Mouse (Mus musculus) hindbrain, embryonic 16.5 days (tissue): ENCODE measurements at regions not wholly inside any gene's neighbourhood (a gene's known extent, or its start where the extent isn't known, plus 50 kb on each side); places are given as distances from the start of the nearest gene placed in this dataset.

ENCODE experiments used
- ATAC-seq: fragments of 200-750 bp; cut with Nextera tagmentation; 2 replicates; pipeline ENCODE4 v1.8.0; 2017; ENCODE audit warnings: moderate TSS enrichment, moderate library complexity
- H3K27ac ChIP-seq: fragments of 300-500 bp; sonication (generic); 2 replicates; pipeline ENCODE4 v1.5.1; 2014; ENCODE audit warnings: low read depth, mild to moderate bottlenecking, control low read depth, low read length, moderate library complexity
- H3K27me3 ChIP-seq: fragments of 300-500 bp; sonication (generic); replicated peaks from 2 replicates; pipeline ENCODE4 v1.6.1; 2014; ENCODE audit warnings: low read length; ENCODE audit not compliant: control insufficient read depth, insufficient read depth
- H3K36me3 ChIP-seq: fragments of 300-500 bp; sonication (generic); 2 replicates; pipeline ENCODE4 v1.6.1; 2014; ENCODE audit warnings: mild to moderate bottlenecking, low read length, moderate library complexity, mixed read lengths; ENCODE audit not compliant: control insufficient read depth, insufficient read depth
- H3K4me1 ChIP-seq: fragments of 300-500 bp; sonication (generic); 2 replicates; pipeline ENCODE4 v1.6.1; 2014; ENCODE audit warnings: low read depth, low read length; ENCODE audit not compliant: control insufficient read depth, insufficient read depth
- H3K4me2 ChIP-seq: fragments of 300-500 bp; sonication (generic); 2 replicates; pipeline ENCODE4 v1.6.1; 2014; ENCODE audit warnings: mild to moderate bottlenecking, low read length, control low read depth, moderate library complexity
- H3K4me3 ChIP-seq: fragments of 300-500 bp; sonication (generic); 2 replicates; pipeline ENCODE4 v1.5.1; 2014; ENCODE audit warnings: mild to moderate bottlenecking, low read length, control low read depth, moderate library complexity
- H3K9ac ChIP-seq: fragments of 300-500 bp; sonication (generic); 2 replicates; pipeline ENCODE4 v1.6.1; 2014; ENCODE audit warnings: low read depth, mild to moderate bottlenecking, control low read depth, low read length, moderate library complexity
- H3K9me3 ChIP-seq: fragments of 300-500 bp; sonication (generic); 2 replicates; pipeline ENCODE4 v1.6.1; 2014; ENCODE audit warnings: mild to moderate bottlenecking, low read length, moderate library complexity; ENCODE audit not compliant: control insufficient read depth
- WGBS: fragments of 180-500 bp; shearing (Covaris S2); extraction: QIAGEN DNeasy Blood & Tissue Kit; methylation state at CpG from one replicate; pipeline ENCODE4 v1.1.7; 2014; 5-methylcytosine and 5-hydroxymethylcytosine counted together

DNA sequence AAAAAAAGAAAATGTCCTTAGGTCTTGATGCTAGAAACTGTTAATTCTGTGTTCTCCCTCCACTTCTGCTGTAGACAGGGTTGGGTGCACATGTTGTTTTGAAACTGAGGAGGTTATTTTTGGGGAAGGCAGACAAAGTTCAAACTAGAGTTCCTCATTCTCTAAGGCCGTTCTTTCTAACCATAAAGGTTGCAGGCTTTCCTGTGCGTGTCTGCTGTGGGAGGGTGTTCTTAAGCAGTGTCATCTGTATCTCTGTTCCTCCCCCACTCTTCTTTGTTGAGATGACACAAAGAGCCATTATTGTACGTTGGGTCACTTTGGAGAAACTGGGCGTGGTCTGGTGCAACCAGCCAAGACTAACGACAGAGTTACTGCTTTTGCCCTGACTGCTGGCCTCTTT is 606.3 kb downstream of the Kctd8 start:
- H3K27me3 ChIP-seq: no peaks in the 10 kb centered on the region
- WGBS: 21% methylated on average over 5 of the region's 5 CpGs
- no peaks in the 10 kb centered on the region for H3K4me1 ChIP-seq
- H3K4me2 ChIP-seq: no peak overlapping the region
- no peaks in the 10 kb centered on the region for H3K9me3 ChIP-seq
- no peak overlapping the region for H3K27ac ChIP-seq
- H3K36me3 ChIP-seq: no peaks in the 10 kb centered on the region
- ATAC-seq: no peak
- no peak overlapping the region for H3K9ac ChIP-seq
- H3K4me3 ChIP-seq: no peak overlapping the region

DNA sequence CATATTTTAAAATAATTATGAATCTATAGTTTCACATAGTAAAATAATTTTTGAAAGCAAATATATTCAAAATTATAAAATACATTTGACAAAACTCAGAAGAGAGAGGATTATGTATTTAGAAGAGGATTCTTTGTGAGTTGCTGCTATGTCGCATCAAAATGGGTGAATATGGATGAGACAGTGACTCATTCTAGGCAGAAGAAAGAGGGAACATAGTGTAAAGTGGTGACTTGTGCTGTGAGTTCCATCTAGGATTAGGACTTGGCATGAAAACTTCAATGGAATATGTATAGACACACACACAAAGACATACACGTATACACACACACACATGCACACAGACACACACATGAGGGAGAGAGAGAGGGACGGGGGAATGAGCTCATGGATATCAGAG is 591.0 kb downstream of the Kctd8 start:
- H3K4me1 ChIP-seq: no peaks in the 10 kb centered on the region
- no peak overlapping the region for H3K27ac ChIP-seq
- H3K36me3 ChIP-seq: no peaks in the 10 kb centered on the region
- H3K9me3 ChIP-seq: no peaks in the 10 kb centered on the region
- no peak overlapping the region for H3K9ac ChIP-seq
- H3K4me2 ChIP-seq: no peak overlapping the region
- no peak for ATAC-seq
- H3K4me3 ChIP-seq: no peak overlapping the region
- 92% methylated on average over 3 of the region's 3 CpGs for WGBS
- H3K27me3 ChIP-seq: no peaks in the 10 kb centered on the region

DNA sequence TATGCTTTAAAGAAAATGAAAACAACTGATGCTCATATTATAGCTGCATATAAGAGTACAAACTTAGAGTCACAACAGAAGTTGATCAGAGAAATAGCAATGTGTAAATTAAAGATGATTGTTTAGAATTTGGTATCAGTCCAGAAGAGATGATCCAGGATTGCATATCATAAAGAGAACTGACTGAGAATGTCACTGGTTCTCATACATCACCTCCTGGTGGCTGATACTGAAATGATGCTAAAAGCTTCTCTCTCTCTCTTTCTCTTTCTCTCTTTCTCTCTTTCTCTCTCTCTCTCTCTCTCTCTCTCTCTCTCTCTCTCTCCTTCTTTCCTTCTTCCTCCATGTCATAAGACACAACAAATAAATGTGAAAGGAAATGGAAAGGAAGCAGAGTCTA is 588.5 kb downstream of the Kctd8 start:
- Histone ChIP-seq H3K27ac (no peak overlapping the region), H3K9ac (no peak overlapping the region), H3K4me2 (no peak overlapping the region), H3K4me1 (no peaks in the 10 kb centered on the region), H3K9me3 (no peaks in the 10 kb centered on the region), H3K36me3 (no peaks in the 10 kb centered on the region), H3K4me3 (no peak overlapping the region), H3K27me3 (no peaks in the 10 kb centered on the region)
- no peak for ATAC-seq
